Mouse (Mus musculus) duodenum, adult 2 months (tissue): Measurements from ENCODE around the gene Olfr544. TPM values are rescaled to one million over a fixed set of nuclear protein-coding genes. Genes with fewer than 3 reads are reported as not detected.

Experiments used
- polyA plus RNA-seq: library from polyadenylated mRNA; depleted of rRNA; stranded (reverse); fragments of >200 nt; gene quantifications from 2 replicates; pipeline ENCODE4 v1.2.3, GENCODE M21; 2012; ENCODE audit warnings: low replicate concordance; rRNA removed

The Olfr544 gene
- polyA plus RNA-seq, result not detected in 2 replicates

GRCm38 (mm10) chr7:102488161-102488560 is at the start of gene Olfr544:
TSS of gene Olfr544 (minus strand) at chr7:102488313.

GRCm38 (mm10) chr7:102534449-102534848 is 46.3 kb upstream of the Olfr544 start, which contains the start of gene Olfr547:
TSS of gene Olfr547 (plus strand) at chr7:102534749.

GRCm38 (mm10) chr7:102499473-102499872 is 11.4 kb upstream of the Olfr544 start, which contains the start of gene Olfr545:
TSS of gene Olfr545 (minus strand) at chr7:102499573.

GRCm38 (mm10) chr7:102481579-102481978 is 6.5 kb downstream of the Olfr544 start, which contains the start of gene Olfr543:
TSS of gene Olfr543 (minus strand) at chr7:102481679.

GRCm38 (mm10) chr7:102441657-102442391 is 46.3 kb downstream of the Olfr544 start, which contains the start of gene Rrm1:
TSS of gene Rrm1 (plus strand) at chr7:102441695.

Other genes starting within 250 kb of the Olfr544 start
- gene Rhog, start 232.3 kb downstream of the Olfr544 start, polyA plus RNA-seq, result 77.3 and 164 TPM in 2 replicates
- 18.6 and 28.7 TPM in 2 replicates for gene Stim1, start 220.5 kb downstream of the Olfr544 start, polyA plus RNA-seq
- 1.7 and 4.7 TPM in 2 replicates for gene Rrm1, start 46.6 kb downstream of the Olfr544 start, polyA plus RNA-seq
- gene Olfr543, start 6.6 kb downstream of the Olfr544 start, polyA plus RNA-seq, result not detected in 2 replicates
- not detected in 2 replicates for gene Olfr545, start 11.3 kb upstream of the Olfr544 start, polyA plus RNA-seq
- not detected in 2 replicates for gene Olfr547, start 46.4 kb upstream of the Olfr544 start, polyA plus RNA-seq
- gene Olfr548-ps1, start 52.6 kb upstream of the Olfr544 start, polyA plus RNA-seq, result not detected in 2 replicates
- gene Olfr549, start 61.6 kb upstream of the Olfr544 start, polyA plus RNA-seq, result not detected in 2 replicates
- 1.1 and 1.4 TPM in 2 replicates for gene Trim21, start 77.2 kb upstream of the Olfr544 start, polyA plus RNA-seq
- not detected in 2 replicates for gene Olfr550, start 83.1 kb upstream of the Olfr544 start, polyA plus RNA-seq
- gene Olfr551, start 103.6 kb upstream of the Olfr544 start, polyA plus RNA-seq, result not detected in 2 replicates
- not detected in 2 replicates for gene Olfr552, start 109.5 kb upstream of the Olfr544 start, polyA plus RNA-seq
- not detected in 2 replicates for gene Olfr553, start 129.9 kb upstream of the Olfr544 start, polyA plus RNA-seq
- gene Olfr554, start 150.1 kb upstream of the Olfr544 start, polyA plus RNA-seq, result not detected in 2 replicates
- gene Olfr555, start 170.5 kb upstream of the Olfr544 start, polyA plus RNA-seq, result not detected in 2 replicates
- gene Olfr556, start 176.6 kb upstream of the Olfr544 start, polyA plus RNA-seq, result not detected in 2 replicates
- gene Trim68, start 199.0 kb upstream of the Olfr544 start, polyA plus RNA-seq, result 1.7 and 3.0 TPM in 2 replicates
- gene Olfr557, start 207.6 kb upstream of the Olfr544 start, polyA plus RNA-seq, result not detected in 2 replicates
- gene Olfr558, start 213.9 kb upstream of the Olfr544 start, polyA plus RNA-seq, result 0.07 and 0.09 TPM in 2 replicates
- not detected in 2 replicates for gene Olfr33, start 230.8 kb upstream of the Olfr544 start, polyA plus RNA-seq
- not detected in 2 replicates for gene Olfr559, start 239.2 kb upstream of the Olfr544 start, polyA plus RNA-seq